In the genomic region with DNA sequence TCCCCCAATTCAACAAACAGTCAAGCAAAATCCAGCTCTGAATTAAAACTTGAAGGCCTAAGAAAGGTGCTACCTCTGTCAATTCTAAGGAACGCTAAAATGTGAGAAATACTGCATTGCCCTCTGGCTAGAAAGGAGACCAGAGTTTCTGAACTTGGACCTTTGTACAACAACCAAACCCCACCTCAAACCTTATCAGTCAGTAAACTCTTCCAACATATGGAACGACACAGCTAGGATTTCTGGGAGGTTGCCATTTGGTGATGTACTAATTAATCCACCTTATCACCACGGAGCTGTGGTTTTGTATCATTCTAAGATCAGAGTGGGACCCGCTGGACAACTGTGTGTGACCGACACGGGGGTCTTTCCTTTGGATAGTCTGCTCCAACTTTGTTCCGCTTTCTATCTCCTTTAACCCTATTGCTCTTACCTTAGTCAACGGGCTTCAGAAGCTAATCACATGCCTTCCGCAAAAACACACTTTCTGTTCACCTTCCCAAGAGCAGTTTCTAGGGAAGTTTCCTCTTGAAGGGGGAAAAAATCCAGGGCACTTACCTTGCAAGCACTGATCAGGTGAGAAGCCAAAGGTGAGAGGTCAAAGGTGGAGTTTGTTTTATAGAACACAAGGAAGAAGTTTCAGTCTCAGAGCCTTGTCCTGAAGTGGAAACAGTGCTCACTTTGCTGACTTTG, we compare ENCODE assay signal across 14 mouse cellular contexts. TPM values are rescaled to one million over a fixed set of nuclear protein-coding genes. Genes with fewer than 3 reads are reported as not detected.
A peak's percentile ranks its signal among the peaks of the same experiment; 100 is the strongest.
DNase-seq lines count a peak whose midpoint lies in the region; ATAC-seq and TF ChIP-seq lines count a peak whose summit lies in the region.
"Had no signal": no experiment of that assay in that cellular context is flagged by ENCODE, and none has a peak within 500 bp of the region (broad histone marks: within the 10 kb centered on the region; RNA-seq: fewer than 3 reads in every experiment).

No protein-coding gene starts in this region.

- peak overlapping the region; percentile 39 for H3K4me2 ChIP-seq in heart, embryonic 15.5 days
- H3K4me2 ChIP-seq in liver, embryonic 15.5 days: peak overlapping the region; percentile 33
- H3K4me2 ChIP-seq in liver, embryonic 12.5 days: no peak overlapping the region
- no peak overlapping the region for H3K4me2 ChIP-seq in intestine, embryonic 14.5 days (ENCODE audit: low read length)
- peak overlapping the region; percentile 50 for H3K4me2 ChIP-seq in myocyte (ENCODE audit: low read depth)
- H3K4me2 ChIP-seq: hindbrain, embryonic 15.5 days; limb, embryonic 12.5 days had no signal

- ATAC-seq in heart, embryonic 15.5 days (replicated peaks; ENCODE audit: insufficient number of reproducible peaks, insufficient read depth, low FRiP score, low read depth): no peak
- ATAC-seq in liver, embryonic 15.5 days (ENCODE audit: insufficient read depth): no peak
- ATAC-seq in liver, embryonic 12.5 days: no peak
- ATAC-seq in intestine, embryonic 14.5 days (replicated peaks; ENCODE audit: low FRiP score, low TSS enrichment, low read depth): 0 out of 2 replicates have a peak, but pooled peaks have one; percentile 20
- ATAC-seq: activated CD4-positive, CD25-positive, alpha-beta regulatory T cell, adult 4 months; CD4-positive, CD25-positive, alpha-beta regulatory T cell, adult 4 months had no signal

- no peak overlapping the region for H3K4me3 ChIP-seq in heart, embryonic 15.5 days
- no peak overlapping the region for H3K4me3 ChIP-seq in liver, embryonic 15.5 days (replicated peaks)
- H3K4me3 ChIP-seq in liver, embryonic 12.5 days: no peak overlapping the region
- H3K4me3 ChIP-seq in intestine, embryonic 14.5 days (ENCODE audit: low read depth, low read length): no peak overlapping the region
- no peak overlapping the region for H3K4me3 ChIP-seq in myocyte
- H3K4me3 ChIP-seq: hindbrain, embryonic 15.5 days; limb, embryonic 12.5 days had no signal

- no peaks in the 10 kb centered on the region for H3K79me2 ChIP-seq in myocyte (ENCODE audit: control insufficient read depth, insufficient read depth)

- no peak overlapping the region for H3K9ac ChIP-seq in heart, embryonic 15.5 days
- no peak overlapping the region for H3K9ac ChIP-seq in liver, embryonic 15.5 days
- H3K9ac ChIP-seq in liver, embryonic 12.5 days: no peak overlapping the region
- no peak overlapping the region for H3K9ac ChIP-seq in intestine, embryonic 14.5 days (ENCODE audit: low read length)
- H3K9ac ChIP-seq: hindbrain, embryonic 15.5 days; limb, embryonic 12.5 days had no signal

- no peak overlapping the region for H3K27ac ChIP-seq in heart, embryonic 15.5 days
- no peak overlapping the region for H3K27ac ChIP-seq in liver, embryonic 15.5 days (replicated peaks)
- no peak overlapping the region for H3K27ac ChIP-seq in liver, embryonic 12.5 days
- no peak overlapping the region for H3K27ac ChIP-seq in intestine, embryonic 14.5 days (ENCODE audit: low read depth)
- H3K27ac ChIP-seq: hindbrain, embryonic 15.5 days; limb, embryonic 12.5 days had no signal

- H3ac ChIP-seq in myocyte (ENCODE audit: control insufficient read depth, insufficient read length): no peak overlapping the region

- H3K4me1 ChIP-seq in heart, embryonic 15.5 days (replicated peaks): no peaks in the 10 kb centered on the region
- peaks cover 4% of the 10 kb centered on the region; the same call in 1 of the 2 replicates for H3K4me1 ChIP-seq in liver, embryonic 15.5 days (replicated peaks)
- peaks cover 4% of the 10 kb centered on the region; the same call in 1 of the 2 replicates for H3K4me1 ChIP-seq in liver, embryonic 12.5 days
- H3K4me1 ChIP-seq in intestine, embryonic 14.5 days (replicated peaks; ENCODE audit: control insufficient read depth, insufficient read depth, low read length): no peaks in the 10 kb centered on the region
- H3K4me1 ChIP-seq: hindbrain, embryonic 15.5 days had no signal

- no peak for TF ChIP-seq POLR2A in myocyte (IDR thresholded peaks at IDR 0.05; ENCODE audit: insufficient read length, low read depth)

- 76% methylated on average over 9 of the region's 9 CpGs for WGBS in heart, embryonic 15.5 days
- WGBS in liver, embryonic 15.5 days (ENCODE audit: insufficient replicate concordance): 67% methylated on average over 9 of the region's 9 CpGs
- 70% methylated on average over 9 of the region's 9 CpGs for WGBS in liver, embryonic 12.5 days (ENCODE audit: insufficient replicate concordance)
- 86% methylated on average over 9 of the region's 9 CpGs for WGBS in intestine, embryonic 14.5 days

- no peaks in the 10 kb centered on the region for H3K9me3 ChIP-seq in heart, embryonic 15.5 days (replicated peaks)
- H3K9me3 ChIP-seq in liver, embryonic 15.5 days (replicated peaks): no peaks in the 10 kb centered on the region
- no peaks in the 10 kb centered on the region for H3K9me3 ChIP-seq in liver, embryonic 12.5 days (replicated peaks)
- no peaks in the 10 kb centered on the region for H3K9me3 ChIP-seq in intestine, embryonic 14.5 days (ENCODE audit: control insufficient read depth, low read length)
- H3K9me3 ChIP-seq: hindbrain, embryonic 15.5 days; limb, embryonic 12.5 days had no signal

- no peaks in the 10 kb centered on the region for H3K36me3 ChIP-seq in heart, embryonic 15.5 days
- no peaks in the 10 kb centered on the region for H3K36me3 ChIP-seq in liver, embryonic 15.5 days (replicated peaks)
- no peaks in the 10 kb centered on the region for H3K36me3 ChIP-seq in liver, embryonic 12.5 days
- H3K36me3 ChIP-seq in intestine, embryonic 14.5 days (ENCODE audit: control insufficient read depth, insufficient read depth, low read length): no peaks in the 10 kb centered on the region
- H3K36me3 ChIP-seq in myocyte (ENCODE audit: control insufficient read depth, insufficient read depth): no peaks in the 10 kb centered on the region
- H3K36me3 ChIP-seq: hindbrain, embryonic 15.5 days; limb, embryonic 12.5 days had no signal

- H3K27me3 ChIP-seq in heart, embryonic 15.5 days: no peaks in the 10 kb centered on the region
- H3K27me3 ChIP-seq in liver, embryonic 15.5 days: no peaks in the 10 kb centered on the region
- H3K27me3 ChIP-seq in liver, embryonic 12.5 days (replicated peaks): no peaks in the 10 kb centered on the region
- no peaks in the 10 kb centered on the region for H3K27me3 ChIP-seq in intestine, embryonic 14.5 days (replicated peaks; ENCODE audit: control insufficient read depth, insufficient read depth, low read length)
- no peaks in the 10 kb centered on the region for H3K27me3 ChIP-seq in myocyte (ENCODE audit: control insufficient read depth, insufficient read depth, insufficient read length)
- H3K27me3 ChIP-seq: hindbrain, embryonic 15.5 days; limb, embryonic 12.5 days had no signal

- no peak for DNase-seq in heart, postnatal 4 days
- DNase-seq in intestine, embryonic 14.5 days (ENCODE audit: low spot score): no peak
- DNase-seq in urinary bladder, postnatal 25 days (ENCODE audit: low spot score): no peak

TF ChIP-seq in myocyte, 11 proteins besides CTCF, POLR2A, EP300 and RAD21:
- no peak for TF ChIP-seq MYOD1 (IDR thresholded peaks at IDR 0.05; ENCODE audit: control insufficient read depth in 1 of 3, insufficient read length in 2 of 3, low read depth in 2 of 3)

RNA-seq across cellular contexts. Expression of gene Fmo4, which starts 0.5 kb away (rescaled TPM):
- 0.33 and 0.34 TPM in 2 replicates for polyA plus RNA-seq in heart, embryonic 15.5 days (2015; fragmentation: Nextera tagmentation; extraction: Ambion mirVana)
- total RNA-seq in heart, postnatal 4 days (2021): under 1 TPM in 1 of 2 experiments, not detected in 1; 0.55 TPM
- 3.3 and 4.1 TPM in 2 replicates for polyA plus RNA-seq in liver, embryonic 15.5 days (2015; fragmentation: Nextera tagmentation; extraction: Ambion mirVana)
- 0.67 and 0.79 TPM in 2 replicates for polyA plus RNA-seq in liver, embryonic 12.5 days (2016; fragmentation: Nextera tagmentation; extraction: Ambion mirVana)
- 0.81 and 2.2 TPM in 2 replicates for polyA plus RNA-seq in intestine, embryonic 14.5 days (2014; fragmentation: Nextera tagmentation; extraction: Ambion mirVana)
- not detected for polyA plus RNA-seq in myocyte (2012; fragmentation: generic; extraction: Trizol)
- total RNA-seq: granulocyte monocyte progenitor cell, adult 5-6 weeks; megakaryocyte, adult 5-6 weeks; neutrophil, adult 5-6 weeks had no signal
- polyA plus RNA-seq: activated CD4-positive, CD25-positive, alpha-beta regulatory T cell, adult 4 months; CD4-positive, CD25-positive, alpha-beta regulatory T cell, adult 4 months had no signal

RNA-seq across cellular contexts. Expression of gene Fmo1, which starts 53.1 kb away (rescaled TPM):
- 9.1 and 13.1 TPM in 2 replicates for polyA plus RNA-seq in heart, embryonic 15.5 days (2015; fragmentation: Nextera tagmentation; extraction: Ambion mirVana)
- 10 to 100 TPM; 18.7 to 20.9 TPM for total RNA-seq in heart, postnatal 4 days (2021)
- 29.4 and 34.5 TPM in 2 replicates for polyA plus RNA-seq in liver, embryonic 15.5 days (2015; fragmentation: Nextera tagmentation; extraction: Ambion mirVana)
- polyA plus RNA-seq in liver, embryonic 12.5 days (2016; fragmentation: Nextera tagmentation; extraction: Ambion mirVana): 3.8 and 4.8 TPM in 2 replicates
- polyA plus RNA-seq in intestine, embryonic 14.5 days (2014; fragmentation: Nextera tagmentation; extraction: Ambion mirVana): 12.4 and 15.2 TPM in 2 replicates
- 5.0 TPM for polyA plus RNA-seq in myocyte (2012; fragmentation: generic; extraction: Trizol)
- total RNA-seq: megakaryocyte, adult 5-6 weeks; neutrophil, adult 5-6 weeks had no signal

Comparison
In these comparisons a context has a peak if more than half of its experiments do, and no peak if none do; other contexts are left out.
1. H3K4me2 ChIP-seq: peak in heart, embryonic 15.5 days (single experiment), liver, embryonic 15.5 days (single experiment) and myocyte (single experiment); none in liver, embryonic 12.5 days (single experiment) and intestine, embryonic 14.5 days (single experiment).